Mouse (Mus musculus): ENCODE measurements around the gene Fam3c. TPM values are rescaled to one million over a fixed set of nuclear protein-coding genes. Genes with fewer than 3 reads are reported as not detected.

Fam3c gene
- polyA plus RNA-seq, 1 experiment: 19.4 TPM

DNA sequence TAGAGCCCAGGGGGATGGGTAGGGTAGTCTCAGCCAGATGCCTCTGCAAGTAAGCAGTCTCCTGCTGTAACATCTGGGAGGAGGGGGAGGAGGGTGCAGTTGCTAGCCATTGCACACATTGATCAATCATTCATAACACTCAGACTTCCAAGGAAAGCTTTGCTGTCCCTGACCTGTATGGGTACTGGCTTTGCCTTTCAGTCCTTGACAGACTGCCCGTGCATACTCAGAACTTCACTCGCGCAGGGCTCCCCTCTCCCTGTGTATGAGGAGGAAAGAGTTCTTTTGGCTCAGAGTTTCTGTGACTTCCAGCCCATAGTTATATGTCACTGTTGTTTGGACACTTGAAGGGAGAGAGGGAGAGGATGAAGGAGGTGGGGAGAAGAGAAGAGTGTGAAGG lies 24.2 kb upstream of the Fam3c start:
- no peak overlapping the region for H3K4me3 ChIP-seq

DNA sequence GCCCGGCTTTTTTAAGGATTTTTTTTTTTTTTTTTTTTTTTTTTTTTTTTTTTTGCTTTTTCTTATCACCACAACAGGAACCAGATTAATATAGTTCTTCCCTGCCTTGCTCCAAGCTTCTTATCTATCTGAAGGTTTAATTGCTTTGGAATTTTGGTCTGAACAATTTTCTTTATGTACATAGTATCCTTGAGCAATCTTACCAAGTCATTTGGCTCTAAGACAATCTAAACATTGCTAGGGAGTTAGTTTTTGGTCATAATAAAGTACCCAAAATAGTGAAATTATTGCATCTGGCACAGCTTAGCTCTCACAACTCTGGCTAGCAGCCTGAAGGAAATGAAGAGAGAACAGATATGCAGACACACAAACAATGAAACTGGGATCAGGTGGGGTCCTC lies 23.8 kb upstream of the Fam3c start:
- Histone ChIP-seq H3K36me3 (ENCODE audit: control insufficient read depth, insufficient read depth) (no peaks in the 10 kb centered on the region), H3ac (ENCODE audit: control insufficient read depth, insufficient read length) (no peak overlapping the region), H3K79me2 (ENCODE audit: control insufficient read depth, insufficient read depth) (no peaks in the 10 kb centered on the region), H3K4me2 (ENCODE audit: low read depth) (no peak overlapping the region), H3K27me3 (ENCODE audit: control insufficient read depth, insufficient read depth, insufficient read length) (no peaks in the 10 kb centered on the region), H3K4me3 (no peak overlapping the region)
- TF ChIP-seq CEBPB (IDR thresholded peaks at IDR 0.05; ENCODE audit: insufficient read depth, poor library complexity, severe bottlenecking) (peak; percentile 44; the same call in 1 of the 2 replicates), REST (IDR thresholded peaks at IDR 0.05; ENCODE audit: insufficient read depth, insufficient read length) (no peak)

More for the DNA sequence above, 24.2 kb upstream of the Fam3c start:
- no peak for TF ChIP-seq MYOG (IDR thresholded peaks at IDR 0.05; ENCODE audit: control insufficient read depth in 1 of 3, insufficient read depth in 1 of 3, insufficient read length in 2 of 3, low read depth in 2 of 3)
- TF ChIP-seq MAX (IDR thresholded peaks at IDR 0.05; ENCODE audit: low read depth): no peak
- TF ChIP-seq E2F4 (IDR thresholded peaks at IDR 0.05; ENCODE audit: insufficient read depth): no peak
- no peak for TF ChIP-seq MYOD1 (IDR thresholded peaks at IDR 0.05; ENCODE audit: control insufficient read depth in 1 of 3, insufficient read length in 2 of 3, low read depth in 2 of 3)
- no peak for TF ChIP-seq SRF (IDR thresholded peaks at IDR 0.05; ENCODE audit: control insufficient read depth, insufficient read length, low read depth)
- no peak for TF ChIP-seq TCF12 (IDR thresholded peaks at IDR 0.05; ENCODE audit: insufficient read depth, poor library complexity, severe bottlenecking)
- H3K79me2 ChIP-seq (ENCODE audit: control insufficient read depth, insufficient read depth): no peaks in the 10 kb centered on the region
- no peaks in the 10 kb centered on the region for H3K27me3 ChIP-seq (ENCODE audit: control insufficient read depth, insufficient read depth, insufficient read length)
- H3K36me3 ChIP-seq (ENCODE audit: control insufficient read depth, insufficient read depth): no peaks in the 10 kb centered on the region
- no peak overlapping the region for H3ac ChIP-seq (ENCODE audit: control insufficient read depth, insufficient read length)
- no peak overlapping the region for H3K4me2 ChIP-seq (ENCODE audit: low read depth)

DNA sequence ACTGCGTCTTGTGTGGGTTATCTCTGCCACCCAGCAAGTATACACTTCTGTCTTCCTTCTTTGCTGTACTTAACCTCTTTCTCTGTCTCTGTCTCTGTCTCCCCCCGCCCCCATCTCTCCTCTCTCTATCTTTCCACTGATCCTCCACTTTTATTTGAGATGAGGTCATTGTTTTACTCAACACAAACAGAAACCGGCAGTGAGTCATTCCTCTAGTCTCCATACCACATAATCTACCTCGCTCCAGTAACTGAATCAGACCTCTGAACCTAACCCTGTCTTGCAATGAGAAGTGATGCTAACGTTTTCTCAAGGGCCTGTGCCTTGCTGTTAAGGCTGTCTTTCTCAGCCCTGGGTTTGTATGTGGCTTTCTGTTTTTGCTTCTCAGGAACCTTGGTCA lies 22.4 kb upstream of the Fam3c start:
- Histone ChIP-seq H3K4me2 (ENCODE audit: low read depth) (peak overlapping the region; percentile 53), H3K4me3 (no peak overlapping the region), H3K27me3 (ENCODE audit: control insufficient read depth, insufficient read depth, insufficient read length) (no peaks in the 10 kb centered on the region), H3ac (ENCODE audit: control insufficient read depth, insufficient read length) (no peak overlapping the region), H3K36me3 (ENCODE audit: control insufficient read depth, insufficient read depth) (no peaks in the 10 kb centered on the region), H3K79me2 (ENCODE audit: control insufficient read depth, insufficient read depth) (no peaks in the 10 kb centered on the region)
- no peak for TF ChIP-seq REST (IDR thresholded peaks at IDR 0.05; ENCODE audit: insufficient read depth, insufficient read length)
- no peak for TF ChIP-seq USF1 (IDR thresholded peaks at IDR 0.05; ENCODE audit: low read depth)
- TF ChIP-seq MAX (IDR thresholded peaks at IDR 0.05; ENCODE audit: low read depth): no peak
- TF ChIP-seq E2F4 (IDR thresholded peaks at IDR 0.05; ENCODE audit: insufficient read depth): no peak
- no peak for TF ChIP-seq POLR2AphosphoS2 (IDR thresholded peaks at IDR 0.05; ENCODE audit: insufficient read length, low read depth)
- no peak for TF ChIP-seq MYOD1 (IDR thresholded peaks at IDR 0.05; ENCODE audit: control insufficient read depth in 1 of 3, insufficient read length in 2 of 3, low read depth in 2 of 3)
- no peak for TF ChIP-seq SRF (IDR thresholded peaks at IDR 0.05; ENCODE audit: control insufficient read depth, insufficient read length, low read depth)
- no peak for TF ChIP-seq MYOG (IDR thresholded peaks at IDR 0.05; ENCODE audit: control insufficient read depth in 1 of 3, insufficient read depth in 1 of 3, insufficient read length in 2 of 3, low read depth in 2 of 3)
- no peak for TF ChIP-seq CEBPB (IDR thresholded peaks at IDR 0.05; ENCODE audit: insufficient read depth, poor library complexity, severe bottlenecking)
- TF ChIP-seq TCF12 (IDR thresholded peaks at IDR 0.05; ENCODE audit: insufficient read depth, poor library complexity, severe bottlenecking): no peak
- TF ChIP-seq POLR2A (IDR thresholded peaks at IDR 0.05; ENCODE audit: insufficient read length, low read depth): no peak

DNA sequence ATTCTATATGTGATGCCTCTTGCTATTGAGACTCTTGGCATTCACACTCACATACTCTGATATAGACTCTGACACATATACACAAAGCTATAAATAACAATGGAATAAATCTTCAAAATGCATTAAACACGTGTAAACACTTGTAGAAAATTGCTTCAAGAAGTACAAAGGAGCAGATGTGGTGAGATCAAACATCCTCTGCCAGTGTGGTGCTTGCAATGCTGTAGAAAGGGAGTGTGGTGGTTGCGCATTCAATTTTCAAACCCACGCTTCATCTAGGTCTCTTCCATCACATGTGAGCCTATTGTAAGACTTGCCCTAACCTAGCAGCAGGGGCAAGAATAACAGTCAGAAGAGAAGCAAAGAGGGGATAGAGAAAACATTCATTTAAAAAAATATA lies 18.7 kb upstream of the Fam3c start:
- H3K27me3 ChIP-seq (ENCODE audit: control insufficient read depth, insufficient read depth, insufficient read length): no peaks in the 10 kb centered on the region
- no peaks in the 10 kb centered on the region for H3K36me3 ChIP-seq (ENCODE audit: control insufficient read depth, insufficient read depth)
- TF ChIP-seq TCF12 (IDR thresholded peaks at IDR 0.05; ENCODE audit: insufficient read depth, poor library complexity, severe bottlenecking): no peak
- no peak for TF ChIP-seq E2F4 (IDR thresholded peaks at IDR 0.05; ENCODE audit: insufficient read depth)
- TF ChIP-seq USF1 (IDR thresholded peaks at IDR 0.05; ENCODE audit: low read depth): no peak
- TF ChIP-seq REST (IDR thresholded peaks at IDR 0.05; ENCODE audit: insufficient read depth, insufficient read length): no peak
- TF ChIP-seq MAX (IDR thresholded peaks at IDR 0.05; ENCODE audit: low read depth): no peak
- TF ChIP-seq POLR2AphosphoS2 (IDR thresholded peaks at IDR 0.05; ENCODE audit: insufficient read length, low read depth): no peak
- TF ChIP-seq POLR2A (IDR thresholded peaks at IDR 0.05; ENCODE audit: insufficient read length, low read depth): no peak
- TF ChIP-seq MYOD1 (IDR thresholded peaks at IDR 0.05; ENCODE audit: control insufficient read depth in 1 of 3, insufficient read length in 2 of 3, low read depth in 2 of 3): no peak
- TF ChIP-seq CEBPB (IDR thresholded peaks at IDR 0.05; ENCODE audit: insufficient read depth, poor library complexity, severe bottlenecking): no peak
- no peak for TF ChIP-seq TCF3 (IDR thresholded peaks at IDR 0.05; ENCODE audit: insufficient read length, low read depth)
- TF ChIP-seq SRF (IDR thresholded peaks at IDR 0.05; ENCODE audit: control insufficient read depth, insufficient read length, low read depth): no peak
- TF ChIP-seq MYOG (IDR thresholded peaks at IDR 0.05; ENCODE audit: control insufficient read depth in 1 of 3, insufficient read depth in 1 of 3, insufficient read length in 2 of 3, low read depth in 2 of 3): no peak
- H3ac ChIP-seq (ENCODE audit: control insufficient read depth, insufficient read length): no peak overlapping the region
- no peak overlapping the region for H3K4me2 ChIP-seq (ENCODE audit: low read depth)
- no peaks in the 10 kb centered on the region for H3K79me2 ChIP-seq (ENCODE audit: control insufficient read depth, insufficient read depth)
- no peak overlapping the region for H3K4me3 ChIP-seq

DNA sequence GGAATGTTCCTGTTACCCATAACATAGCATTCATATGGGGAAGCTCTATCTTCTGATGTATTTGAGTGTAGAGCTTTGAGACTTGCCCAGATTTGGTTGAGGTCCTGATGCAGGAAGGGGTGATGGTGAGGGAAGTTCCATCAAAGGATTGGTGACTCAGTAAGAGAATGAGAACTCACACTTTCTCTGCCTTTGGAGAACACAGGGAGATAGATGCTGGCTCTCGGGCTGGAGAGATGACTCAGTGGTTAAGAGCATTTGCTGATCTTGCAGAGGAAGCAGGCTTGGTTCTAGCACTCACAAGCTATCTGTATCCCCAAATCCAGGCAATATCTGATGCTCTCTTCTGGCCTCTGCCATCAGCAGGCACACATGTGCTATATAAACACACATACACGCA lies 17.4 kb upstream of the Fam3c start:
- no peak overlapping the region for H3K4me2 ChIP-seq (ENCODE audit: low read depth)
- H3K36me3 ChIP-seq (ENCODE audit: control insufficient read depth, insufficient read depth): no peaks in the 10 kb centered on the region
- no peaks in the 10 kb centered on the region for H3K27me3 ChIP-seq (ENCODE audit: control insufficient read depth, insufficient read depth, insufficient read length)
- H3K4me3 ChIP-seq: no peak overlapping the region
- no peak for TF ChIP-seq SRF (IDR thresholded peaks at IDR 0.05; ENCODE audit: control insufficient read depth, insufficient read length, low read depth)
- TF ChIP-seq POLR2A (IDR thresholded peaks at IDR 0.05; ENCODE audit: insufficient read length, low read depth): no peak
- no peak for TF ChIP-seq POLR2AphosphoS2 (IDR thresholded peaks at IDR 0.05; ENCODE audit: insufficient read length, low read depth)
- no peak for TF ChIP-seq REST (IDR thresholded peaks at IDR 0.05; ENCODE audit: insufficient read depth, insufficient read length)
- TF ChIP-seq USF1 (IDR thresholded peaks at IDR 0.05; ENCODE audit: low read depth): no peak
- TF ChIP-seq TCF3 (IDR thresholded peaks at IDR 0.05; ENCODE audit: insufficient read length, low read depth): no peak
- no peak for TF ChIP-seq TCF12 (IDR thresholded peaks at IDR 0.05; ENCODE audit: insufficient read depth, poor library complexity, severe bottlenecking)
- no peak for TF ChIP-seq E2F4 (IDR thresholded peaks at IDR 0.05; ENCODE audit: insufficient read depth)
- no peak for TF ChIP-seq MYOG (IDR thresholded peaks at IDR 0.05; ENCODE audit: control insufficient read depth in 1 of 3, insufficient read depth in 1 of 3, insufficient read length in 2 of 3, low read depth in 2 of 3)
- TF ChIP-seq MAX (IDR thresholded peaks at IDR 0.05; ENCODE audit: low read depth): no peak
- TF ChIP-seq MYOD1 (IDR thresholded peaks at IDR 0.05; ENCODE audit: control insufficient read depth in 1 of 3, insufficient read length in 2 of 3, low read depth in 2 of 3): no peak
- H3K79me2 ChIP-seq (ENCODE audit: control insufficient read depth, insufficient read depth): no peaks in the 10 kb centered on the region
- H3ac ChIP-seq (ENCODE audit: control insufficient read depth, insufficient read length): no peak overlapping the region
